Mouse (Mus musculus) small intestine, adult 2 months (tissue): ENCODE results near the gene Rspry1. TPM values are rescaled to one million over a fixed set of nuclear protein-coding genes. Genes with fewer than 3 reads are reported as not detected.

ENCODE experiments used
- H3K27ac ChIP-seq: fragments of 200-500 bp; 2 replicates; pipeline ENCODE4 v1.5.1; 2012; ENCODE audit warnings: low read depth, low read length, control low read depth, inconsistent platforms; ENCODE audit not compliant: insufficient read depth
- H3K27me3 ChIP-seq: fragments of 200-500 bp; 2 replicates; pipeline ENCODE4 v1.6.1; 2012; ENCODE audit warnings: mild to moderate bottlenecking, moderate library complexity, low read length, inconsistent platforms; ENCODE audit not compliant: control insufficient read depth, insufficient read depth
- H3K36me3 ChIP-seq: fragments of 200-500 bp; 2 replicates; pipeline ENCODE4 v1.6.1; 2012; ENCODE audit warnings: mild to moderate bottlenecking, low read length, control low read depth, inconsistent platforms; ENCODE audit not compliant: control insufficient read depth, insufficient read depth
- H3K4me1 ChIP-seq: fragments of 200-500 bp; 2 replicates; pipeline ENCODE4 v1.6.1; 2012; ENCODE audit warnings: low read length, inconsistent platforms, mixed read lengths; ENCODE audit not compliant: control insufficient read depth, insufficient read depth, insufficient read length
- H3K4me3 ChIP-seq: fragments of 200-500 bp; 2 replicates; pipeline ENCODE4 v1.5.1; 2012; ENCODE audit warnings: low read depth, mild to moderate bottlenecking, control low read depth, inconsistent platforms, low read length, moderate library complexity
- CTCF ChIP-seq: fragments of 200-500 bp; IDR thresholded peaks from 2 replicates; pipeline ENCODE4 v1.5.1; 2012; ENCODE audit warnings: low read depth, mild to moderate bottlenecking, control low read depth, inconsistent platforms, low read length, moderate library complexity, mixed read lengths; ENCODE audit not compliant: insufficient replicate concordance, insufficient read length; ENCODE audit errors: extremely low read depth
- POLR2A ChIP-seq: fragments of 200-500 bp; IDR thresholded peaks from 2 replicates; pipeline ENCODE4 v1.6.1; 2012; ENCODE audit warnings: low read depth, mild to moderate bottlenecking, control low read depth, inconsistent platforms, low read length, moderate library complexity
- WGBS: fragments of 180-500 bp; shearing (Covaris S2); methylation state at CpG from one replicate; pipeline ENCODE4 v1.1.7; 2018; 5-methylcytosine and 5-hydroxymethylcytosine counted together
- polyA plus RNA-seq: library from polyadenylated mRNA; depleted of rRNA; stranded (reverse); fragments of >200 nt; gene quantifications from 2 replicates; pipeline ENCODE4 v1.2.3, GENCODE M21; 2012

Gene Rspry1
- polyA plus RNA-seq, 1 experiment: 3.5 TPM

DNA sequence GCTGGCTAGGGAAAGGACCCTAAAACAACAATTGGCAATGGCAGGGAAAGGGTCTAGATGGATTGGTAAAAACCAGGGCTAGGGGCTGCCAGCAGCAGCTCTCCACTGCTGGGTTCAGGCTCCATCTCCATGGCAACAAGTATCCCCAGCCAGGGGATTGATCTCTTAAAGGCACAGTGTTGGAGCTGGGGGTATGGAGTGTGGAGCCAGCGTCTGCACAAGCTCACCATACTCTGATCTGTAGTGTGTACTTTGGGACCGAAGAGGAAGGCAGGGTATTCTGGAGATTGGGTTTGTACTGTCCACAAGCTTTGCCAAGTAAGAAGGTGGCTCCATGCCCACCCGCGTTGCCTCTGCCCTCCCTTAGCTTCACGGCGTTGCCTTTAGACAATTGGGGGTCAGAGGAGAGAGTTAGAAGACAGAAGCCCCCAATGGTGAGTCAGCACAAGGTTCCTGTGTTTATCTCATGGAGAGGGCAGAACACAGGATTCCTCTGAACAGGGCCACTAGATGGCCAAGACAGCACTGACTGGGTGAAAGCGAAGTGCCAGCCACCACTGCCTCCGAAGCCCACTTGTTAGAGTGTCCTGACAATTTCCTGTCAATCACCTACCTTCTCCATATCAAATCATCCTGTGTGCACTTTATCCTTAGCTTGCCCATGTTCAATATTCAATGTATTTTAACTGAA lies 34.4 kb upstream of the Rspry1 start:
- no peak overlapping the region for H3K4me3 ChIP-seq
- H3K4me1 ChIP-seq: no peaks in the 10 kb centered on the region
- no peaks in the 10 kb centered on the region for H3K27me3 ChIP-seq
- TF ChIP-seq CTCF: no peak
- no peak for TF ChIP-seq POLR2A
- peaks cover 1% of the 10 kb centered on the region for H3K36me3 ChIP-seq
- H3K27ac ChIP-seq: no peak overlapping the region
- WGBS: 84% methylated on average over 8 of the region's 8 CpGs

- WGBS: 91% methylated on average over 8 of the region's 8 CpGs
- TF ChIP-seq POLR2A: no peak
- TF ChIP-seq CTCF: no peak
- no peak overlapping the region for H3K4me3 ChIP-seq
- H3K27ac ChIP-seq: no peak overlapping the region
- peaks cover 2% of the 10 kb centered on the region for H3K36me3 ChIP-seq
- H3K4me1 ChIP-seq: no peaks in the 10 kb centered on the region
- H3K27me3 ChIP-seq: no peaks in the 10 kb centered on the region
Measured at GRCm38 (mm10) chr8:94568098-94568497, 33.6 kb upstream of the Rspry1 start.

DNA sequence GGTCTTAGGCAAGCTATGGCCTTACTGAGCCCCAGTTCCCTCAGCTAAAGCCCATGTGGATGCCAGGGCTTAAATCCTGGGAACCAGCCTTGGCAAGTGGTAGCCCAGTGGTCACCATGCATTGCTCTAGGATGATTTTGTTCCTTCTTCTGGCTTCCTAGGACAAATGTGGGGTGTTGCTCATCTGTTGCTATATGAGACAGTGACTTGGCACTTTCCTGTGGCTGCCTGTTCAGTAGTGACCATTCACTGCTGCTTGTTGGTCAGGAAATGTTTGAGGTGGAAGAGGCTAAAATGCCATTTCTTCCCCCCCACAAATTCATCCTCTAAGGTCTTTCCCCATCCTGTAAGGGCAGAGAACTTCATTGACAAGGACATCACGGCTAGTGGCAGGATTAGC lies 32.3 kb upstream of the Rspry1 start:
- H3K36me3 ChIP-seq: peaks cover 12% of the 10 kb centered on the region
- no peaks in the 10 kb centered on the region for H3K4me1 ChIP-seq
- no peak overlapping the region for H3K4me3 ChIP-seq
- no peaks in the 10 kb centered on the region for H3K27me3 ChIP-seq
- no peak overlapping the region for H3K27ac ChIP-seq
- TF ChIP-seq CTCF (no peak), POLR2A (no peak)
- 63% methylated on average over 1 of the region's 1 CpGs for WGBS

DNA sequence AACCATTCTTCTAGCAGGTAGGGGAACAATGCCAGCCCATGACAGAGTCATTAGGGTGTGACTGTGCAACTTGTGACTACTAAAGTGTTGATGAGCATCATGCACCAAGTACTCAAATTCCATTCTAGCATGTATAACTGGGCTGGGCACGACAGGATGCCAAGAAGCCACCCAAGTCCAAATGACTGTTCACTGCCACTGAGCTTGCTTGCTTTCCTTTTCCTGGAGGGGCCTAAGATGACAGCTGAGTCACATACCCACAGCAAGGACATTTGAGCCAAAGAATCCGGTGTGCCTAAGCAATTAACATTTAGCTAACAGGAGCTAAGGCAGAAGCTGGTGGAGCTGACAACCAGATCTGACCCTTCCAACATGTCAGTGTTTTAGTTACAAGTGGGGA lies 29.8 kb upstream of the Rspry1 start:
- H3K27ac ChIP-seq: no peak overlapping the region
- H3K4me3 ChIP-seq: no peak overlapping the region
- TF ChIP-seq POLR2A: no peak
- no peak for TF ChIP-seq CTCF
- H3K27me3 ChIP-seq: no peaks in the 10 kb centered on the region
- peaks cover 35% of the 10 kb centered on the region for H3K36me3 ChIP-seq
- no peaks in the 10 kb centered on the region for H3K4me1 ChIP-seq
- WGBS: 60% methylated on average over 2 of the region's 2 CpGs

DNA sequence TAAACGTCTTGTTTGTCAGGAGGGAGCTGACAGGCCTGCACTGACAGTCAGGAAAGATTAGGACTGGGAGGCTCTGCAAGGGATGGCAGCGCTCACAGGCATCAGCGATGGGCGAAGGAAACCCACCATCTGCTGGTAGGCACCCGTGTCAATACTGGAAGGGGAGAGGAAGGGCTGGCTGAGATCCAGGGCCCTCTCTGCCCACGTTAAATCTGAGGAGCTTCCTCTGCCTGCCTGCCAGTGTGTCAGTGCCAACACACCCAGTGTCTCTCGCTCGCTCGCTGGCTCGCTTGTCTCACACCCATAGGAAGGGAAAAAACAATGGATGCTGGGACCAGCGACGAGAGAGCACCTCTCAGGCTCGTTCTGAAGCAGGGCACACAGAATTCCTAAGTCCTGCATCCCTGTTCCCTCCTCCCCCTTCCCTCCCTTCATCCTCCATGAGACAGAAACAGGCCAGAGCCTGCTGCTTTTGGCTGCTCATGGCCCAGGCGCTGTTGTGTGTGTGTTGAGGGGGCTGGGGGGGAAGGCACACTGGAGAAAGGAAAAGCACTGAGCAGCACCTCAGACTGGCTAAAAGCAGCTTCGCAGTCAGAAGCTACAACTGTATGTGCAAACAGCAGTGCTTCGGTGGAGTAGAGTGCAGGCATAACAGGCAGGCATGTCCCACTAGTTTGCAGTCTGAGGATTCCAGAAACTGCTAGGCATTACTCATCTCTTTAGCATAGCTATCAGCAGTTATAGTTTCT lies 27.4 kb upstream of the Rspry1 start:
- H3K36me3 ChIP-seq: peaks cover 56% of the 10 kb centered on the region
- H3K27me3 ChIP-seq: no peaks in the 10 kb centered on the region
- no peaks in the 10 kb centered on the region for H3K4me1 ChIP-seq
- H3K27ac ChIP-seq: no peak overlapping the region
- TF ChIP-seq CTCF (no peak), POLR2A (no peak)
- 83% methylated on average over 16 of the region's 16 CpGs for WGBS
- no peak overlapping the region for H3K4me3 ChIP-seq

DNA sequence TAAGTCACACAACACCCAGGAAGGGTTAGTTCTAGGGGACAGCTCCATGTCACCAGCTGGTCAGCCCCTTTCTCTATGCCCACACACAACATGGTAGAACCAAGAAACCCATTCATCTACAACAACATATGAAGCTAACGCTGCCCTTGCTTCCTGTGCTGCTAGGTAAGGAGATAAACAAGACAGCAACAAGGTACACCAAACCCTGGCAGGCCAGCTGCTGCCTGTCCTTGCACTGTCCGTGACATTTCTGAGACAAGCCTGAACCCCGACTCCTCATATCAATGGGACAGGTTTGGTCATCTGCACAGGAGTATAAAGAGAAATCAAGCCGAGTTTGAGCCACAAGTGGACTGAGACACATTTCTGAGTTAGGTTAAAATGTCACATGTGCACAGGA lies 26.6 kb upstream of the Rspry1 start:
- WGBS: 91% methylated on average over 4 of the region's 4 CpGs
- no peak for TF ChIP-seq POLR2A
- TF ChIP-seq CTCF: no peak
- peaks cover 58% of the 10 kb centered on the region for H3K36me3 ChIP-seq

GRCm38 (mm10) chr8:94581820-94582483 lies 19.8 kb upstream of the Rspry1 start:
- TF ChIP-seq CTCF (no peak), POLR2A (no peak)

More for the DNA sequence above, 26.6 kb upstream of the Rspry1 start:
- Histone ChIP-seq H3K27me3 (no peaks in the 10 kb centered on the region), H3K4me3 (no peak overlapping the region), H3K4me1 (no peaks in the 10 kb centered on the region), H3K27ac (no peak overlapping the region)

More at GRCm38 (mm10) chr8:94581820-94582483, 19.8 kb upstream of the Rspry1 start:
- Histone ChIP-seq H3K36me3 (peaks cover 57% of the 10 kb centered on the region), H3K27me3 (no peaks in the 10 kb centered on the region), H3K4me3 (no peak overlapping the region), H3K4me1 (no peaks in the 10 kb centered on the region), H3K27ac (no peak overlapping the region)
- 64% methylated on average over 7 of the region's 7 CpGs for WGBS
